Mouse (Mus musculus): ENCODE measurements around the gene Ccdc7a. TPM values are rescaled to one million over a fixed set of nuclear protein-coding genes. Genes with fewer than 3 reads are reported as not detected.
"Not testable (repeated sequence)": the region's sequence is repeated elsewhere in the genome, so short reads cannot be mapped to it uniquely, and the experiment has no call there.

The Ccdc7a gene
- not detected for total RNA-seq (2022)

- DNase-seq (ENCODE audit: low spot score in 2 of 2), result not testable (repeated sequence)
Measured at GRCm38 (mm10) chr8:129065417-129065816, at the start of gene Ccdc7a. TSS of gene Ccdc7a (minus strand) at chr8:129065517.

- not testable (repeated sequence) for DNase-seq (ENCODE audit: low spot score in 2 of 2)
Measured at GRCm38 (mm10) chr8:129066834-129067233, 1.5 kb upstream of the Ccdc7a start, which contains the start of gene Ccdc7b. TSS of gene Ccdc7b (plus strand) at chr8:129067134.

- DNase-seq (ENCODE audit: low spot score in 2 of 2), result no peak
Measured at GRCm38 (mm10) chr8:128991389-128991788, 73.9 kb downstream of the Ccdc7a start.

- not testable (repeated sequence) for DNase-seq (ENCODE audit: low spot score in 2 of 2)
Measured at GRCm38 (mm10) chr8:128948941-128949340, 116.4 kb downstream of the Ccdc7a start.

GRCm38 (mm10) chr8:128941022-128941641, 124.2 kb downstream of the Ccdc7a start:
- DNase-seq (ENCODE audit: low spot score in 2 of 2), result peak; percentile 4 to 45

- no peak for DNase-seq (ENCODE audit: low spot score in 2 of 2)
Measured at GRCm38 (mm10) chr8:128933446-128933845, 131.9 kb downstream of the Ccdc7a start.

GRCm38 (mm10) chr8:128882719-128883118, 182.6 kb downstream of the Ccdc7a start:
- DNase-seq (ENCODE audit: low spot score in 2 of 2), result no peak

- DNase-seq (ENCODE audit: low spot score in 2 of 2), result no peak
Measured at GRCm38 (mm10) chr8:128843749-128844148, 221.6 kb downstream of the Ccdc7a start.

GRCm38 (mm10) chr8:128812521-128812920, 252.8 kb downstream of the Ccdc7a start:
- DNase-seq (ENCODE audit: low spot score in 2 of 2), result no peak

GRCm38 (mm10) chr8:128798594-128798993, 266.7 kb downstream of the Ccdc7a start, which contains the start of gene Gm3952:
TSS of gene Gm3952 (minus strand) at chr8:128798694.
- no peak for DNase-seq (ENCODE audit: low spot score in 2 of 2)

GRCm38 (mm10) chr8:128735692-128736091, 329.6 kb downstream of the Ccdc7a start:
- no peak for DNase-seq (ENCODE audit: low spot score in 2 of 2)

- DNase-seq (ENCODE audit: low spot score in 2 of 2), result no peak
Measured at GRCm38 (mm10) chr8:128734118-128734517, 331.2 kb downstream of the Ccdc7a start.

GRCm38 (mm10) chr8:128732254-128732653, 333.1 kb downstream of the Ccdc7a start:
- no peak for DNase-seq (ENCODE audit: low spot score in 2 of 2)

- no peak for DNase-seq (ENCODE audit: low spot score in 2 of 2)
Measured at GRCm38 (mm10) chr8:128727213-128727612, 338.1 kb downstream of the Ccdc7a start.

GRCm38 (mm10) chr8:128724819-128725218, 340.5 kb downstream of the Ccdc7a start:
- DNase-seq (ENCODE audit: low spot score in 2 of 2), result no peak

GRCm38 (mm10) chr8:128716184-128716583, 349.1 kb downstream of the Ccdc7a start:
- peak; percentile 30 to 38 for DNase-seq (ENCODE audit: low spot score in 2 of 2)

- DNase-seq (ENCODE audit: low spot score in 2 of 2), result peak in 1 of 2 experiments; percentile 74
Measured at GRCm38 (mm10) chr8:128709261-128709660, 356.1 kb downstream of the Ccdc7a start.

GRCm38 (mm10) chr8:128704836-128705235, 360.5 kb downstream of the Ccdc7a start:
- no peak for DNase-seq (ENCODE audit: low spot score in 2 of 2)

GRCm38 (mm10) chr8:128704376-128704775, 360.9 kb downstream of the Ccdc7a start:
- no peak for DNase-seq (ENCODE audit: low spot score in 2 of 2)

GRCm38 (mm10) chr8:128697945-128698344, 367.4 kb downstream of the Ccdc7a start:
- DNase-seq (ENCODE audit: low spot score in 2 of 2), result no peak

- DNase-seq (ENCODE audit: low spot score in 2 of 2), result no peak
Measured at GRCm38 (mm10) chr8:128696701-128697397, 368.5 kb downstream of the Ccdc7a start.

- DNase-seq (ENCODE audit: low spot score in 2 of 2), result no peak
Measured at GRCm38 (mm10) chr8:128690056-128690455, 375.3 kb downstream of the Ccdc7a start.

- no peak for DNase-seq (ENCODE audit: low spot score in 2 of 2)
Measured at GRCm38 (mm10) chr8:128688679-128689078, 376.6 kb downstream of the Ccdc7a start.
